Mouse (Mus musculus) liver, embryonic 12.5 days (tissue): ENCODE data around the gene Ddx56. TPM values are rescaled to one million over a fixed set of nuclear protein-coding genes. Genes with fewer than 3 reads are reported as not detected.
A peak's percentile ranks its signal among the peaks of the same experiment; 100 is the strongest.

Experiments
- ATAC-seq: fragments of 200-750 bp; cut with Nextera tagmentation; 2 replicates; pipeline ENCODE4 v1.8.0; 2017; ENCODE audit warnings: moderate number of reproducible peaks, mild to moderate bottlenecking, moderate library complexity
- H3K27ac ChIP-seq: fragments of 300-500 bp; sonication (generic); 2 replicates; pipeline ENCODE4 v1.5.1; 2016; ENCODE audit warnings: mild to moderate bottlenecking
- H3K27me3 ChIP-seq: fragments of 300-500 bp; sonication (generic); replicated peaks from 2 replicates; pipeline ENCODE4 v1.6.1; 2016; ENCODE audit warnings: mild to moderate bottlenecking, moderate library complexity
- H3K36me3 ChIP-seq: fragments of 300-500 bp; sonication (generic); 2 replicates; pipeline ENCODE4 v1.6.1; 2016; ENCODE audit warnings: mild to moderate bottlenecking, moderate library complexity
- H3K4me1 ChIP-seq: fragments of 300-500 bp; sonication (generic); 2 replicates; pipeline ENCODE4 v1.6.1; 2016
- H3K4me2 ChIP-seq: fragments of 300-500 bp; sonication (generic); 2 replicates; pipeline ENCODE4 v1.6.1; 2016; ENCODE audit warnings: mild to moderate bottlenecking, moderate library complexity
- H3K4me3 ChIP-seq: fragments of 300-500 bp; sonication (generic); 2 replicates; pipeline ENCODE4 v1.5.1; 2016; ENCODE audit warnings: mild to moderate bottlenecking, moderate library complexity
- H3K9ac ChIP-seq: fragments of 300-500 bp; sonication (generic); 2 replicates; pipeline ENCODE4 v1.6.1; 2016; ENCODE audit warnings: mild to moderate bottlenecking, moderate library complexity
- H3K9me3 ChIP-seq: fragments of 300-500 bp; sonication (generic); replicated peaks from 2 replicates; pipeline ENCODE4 v1.6.1; 2016; ENCODE audit warnings: mild to moderate bottlenecking, moderate library complexity
- WGBS: fragments of 180-500 bp; shearing (Covaris S2); methylation state at CpG from one replicate; pipeline ENCODE4 v1.1.7; 2016; ENCODE audit not compliant: insufficient replicate concordance; 5-methylcytosine and 5-hydroxymethylcytosine counted together
- polyA plus RNA-seq: library from polyadenylated mRNA; unstranded; fragments of >200 nt; fragmentation: Nextera tagmentation; extraction: Ambion mirVana; gene quantifications from 2 replicates; pipeline ENCODE4 v1.2.1, GENCODE M21; 2016

The Ddx56 gene
- 94.9 and 98.2 TPM in 2 replicates for polyA plus RNA-seq

- H3K36me3 ChIP-seq, result peaks cover 69% of the 10 kb centered on the region
- H3K27ac ChIP-seq, result peak within 1 kb of the TSS; percentile 86
- no peaks in the 10 kb centered on the region for H3K27me3 ChIP-seq
- no peaks in the 10 kb centered on the region for H3K9me3 ChIP-seq
- peak within 1 kb of the TSS; percentile 87 for H3K4me2 ChIP-seq
- H3K4me3 ChIP-seq, result peak within 1 kb of the TSS; percentile 84
- peak; percentile 96 for ATAC-seq
- 2% methylated on average over 50 of the region's 50 CpGs for WGBS
- H3K4me1 ChIP-seq, result peaks cover 19% of the 10 kb centered on the region
- H3K9ac ChIP-seq, result peak within 1 kb of the TSS; percentile 85
Observed at GRCm38 (mm10) chr11:6267320-6268254, at the start of gene Ddx56. Ddx56 (minus strand) TSS chr11:6267772.

- H3K9ac ChIP-seq, result no peak overlapping the region
- H3K9me3 ChIP-seq, result no peaks in the 10 kb centered on the region
- no peaks in the 10 kb centered on the region for H3K27me3 ChIP-seq
- peaks cover 94% of the 10 kb centered on the region for H3K36me3 ChIP-seq
- no peak for ATAC-seq
- WGBS, result 90% methylated on average over 11 of the region's 11 CpGs
- H3K4me1 ChIP-seq, result no peaks in the 10 kb centered on the region
- H3K27ac ChIP-seq, result no peak overlapping the region
- H3K4me3 ChIP-seq, result no peak overlapping the region
- H3K4me2 ChIP-seq, result no peak overlapping the region
Observed at GRCm38 (mm10) chr11:6316821-6317220, 49.2 kb upstream of the Ddx56 start.

GRCm38 (mm10) chr11:6313874-6314406 is 46.4 kb upstream of the Ddx56 start:
- Histone ChIP-seq H3K4me2 (no peak overlapping the region), H3K27me3 (no peaks in the 10 kb centered on the region), H3K36me3 (peaks cover 96% of the 10 kb centered on the region), H3K4me1 (no peaks in the 10 kb centered on the region), H3K9ac (no peak overlapping the region), H3K4me3 (no peak overlapping the region), H3K9me3 (no peaks in the 10 kb centered on the region), H3K27ac (no peak overlapping the region)
- no peak for ATAC-seq
- 82% methylated on average over 7 of the region's 7 CpGs for WGBS

GRCm38 (mm10) chr11:6308181-6308580 is 40.6 kb upstream of the Ddx56 start:
- H3K4me2 ChIP-seq, result no peak overlapping the region
- H3K9me3 ChIP-seq, result no peaks in the 10 kb centered on the region
- 82% methylated on average over 4 of the region's 4 CpGs for WGBS
- H3K27ac ChIP-seq, result no peak overlapping the region
- no peaks in the 10 kb centered on the region for H3K27me3 ChIP-seq
- no peak for ATAC-seq
- H3K4me3 ChIP-seq, result no peak overlapping the region
- H3K9ac ChIP-seq, result no peak overlapping the region
- peaks cover 96% of the 10 kb centered on the region for H3K36me3 ChIP-seq
- H3K4me1 ChIP-seq, result 0 out of 2 replicates have a peak, but pooled peaks cover 6% of the 10 kb centered on the region

GRCm38 (mm10) chr11:6305943-6306430 is 38.4 kb upstream of the Ddx56 start:
- Histone ChIP-seq H3K4me1 (0 out of 2 replicates have a peak, but pooled peaks cover 6% of the 10 kb centered on the region), H3K27ac (no peak overlapping the region), H3K4me3 (no peak overlapping the region), H3K4me2 (no peak overlapping the region), H3K9me3 (no peaks in the 10 kb centered on the region), H3K9ac (no peak overlapping the region), H3K36me3 (peaks cover 96% of the 10 kb centered on the region), H3K27me3 (no peaks in the 10 kb centered on the region)
- ATAC-seq, result no peak
- 74% methylated on average over 1 of the region's 1 CpGs for WGBS

- Histone ChIP-seq H3K4me3 (no peak overlapping the region), H3K9ac (no peak overlapping the region), H3K36me3 (peaks cover 95% of the 10 kb centered on the region), H3K27me3 (no peaks in the 10 kb centered on the region), H3K4me2 (no peak overlapping the region), H3K4me1 (peaks cover 19% of the 10 kb centered on the region), H3K27ac (no peak overlapping the region), H3K9me3 (no peaks in the 10 kb centered on the region)
- WGBS, result 79% methylated on average over 2 of the region's 2 CpGs
- no peak for ATAC-seq
Observed at GRCm38 (mm10) chr11:6302793-6303192, 35.2 kb upstream of the Ddx56 start.

GRCm38 (mm10) chr11:6299435-6299834 is 31.9 kb upstream of the Ddx56 start:
- no peak for ATAC-seq
- Histone ChIP-seq H3K4me1 (peaks cover 35% of the 10 kb centered on the region), H3K4me2 (no peak overlapping the region), H3K9me3 (no peaks in the 10 kb centered on the region), H3K27me3 (no peaks in the 10 kb centered on the region), H3K36me3 (peaks cover 74% of the 10 kb centered on the region), H3K4me3 (no peak overlapping the region), H3K27ac (no peak overlapping the region), H3K9ac (no peak overlapping the region)
- WGBS, result 68% methylated on average over 2 of the region's 2 CpGs

- Histone ChIP-seq H3K9me3 (no peaks in the 10 kb centered on the region), H3K27ac (peak overlapping the region; percentile 97), H3K4me1 (peaks cover 56% of the 10 kb centered on the region), H3K4me2 (peak overlapping the region; percentile 70), H3K36me3 (peaks cover 45% of the 10 kb centered on the region), H3K27me3 (no peaks in the 10 kb centered on the region), H3K9ac (peak overlapping the region; percentile 60; the same call in 1 of the 2 replicates), H3K4me3 (no peak overlapping the region)
- no peak for ATAC-seq
Observed at GRCm38 (mm10) chr11:6296077-6296476, 28.5 kb upstream of the Ddx56 start.

GRCm38 (mm10) chr11:6294632-6295031 is 27.1 kb upstream of the Ddx56 start:
- Histone ChIP-seq H3K9ac (peak overlapping the region; percentile 67), H3K27me3 (no peaks in the 10 kb centered on the region), H3K36me3 (peaks cover 31% of the 10 kb centered on the region), H3K9me3 (no peaks in the 10 kb centered on the region), H3K4me3 (peak overlapping the region; percentile 88), H3K4me1 (peaks cover 62% of the 10 kb centered on the region), H3K4me2 (peak overlapping the region; percentile 70), H3K27ac (peak overlapping the region; percentile 97)
- ATAC-seq, result peak; percentile 79
- WGBS, result 68% methylated on average over 4 of the region's 4 CpGs

- no peaks in the 10 kb centered on the region for H3K27me3 ChIP-seq
- no peak for ATAC-seq
- H3K9me3 ChIP-seq, result no peaks in the 10 kb centered on the region
- H3K27ac ChIP-seq, result peak overlapping the region; percentile 97
- 72% methylated on average over 2 of the region's 2 CpGs for WGBS
- H3K36me3 ChIP-seq, result peaks cover 21% of the 10 kb centered on the region
- H3K4me2 ChIP-seq, result peak overlapping the region; percentile 70
- peaks cover 53% of the 10 kb centered on the region for H3K4me1 ChIP-seq
- peak overlapping the region; percentile 67 for H3K9ac ChIP-seq
- H3K4me3 ChIP-seq, result peak overlapping the region; percentile 88
Observed at GRCm38 (mm10) chr11:6293601-6294000, 26.0 kb upstream of the Ddx56 start.

GRCm38 (mm10) chr11:6292988-6293349 is 25.4 kb upstream of the Ddx56 start:
- peak overlapping the region; percentile 70 for H3K4me2 ChIP-seq
- 87% methylated on average over 4 of the region's 4 CpGs for WGBS
- ATAC-seq, result no peak
- H3K27ac ChIP-seq, result peak overlapping the region; percentile 97
- peak overlapping the region; percentile 88 for H3K4me3 ChIP-seq
- no peaks in the 10 kb centered on the region for H3K9me3 ChIP-seq
- H3K36me3 ChIP-seq, result peaks cover 15% of the 10 kb centered on the region
- peak overlapping the region; percentile 85 for H3K9ac ChIP-seq
- no peaks in the 10 kb centered on the region for H3K27me3 ChIP-seq
- peaks cover 50% of the 10 kb centered on the region for H3K4me1 ChIP-seq
